Mouse (Mus musculus): ENCODE results near the gene Frs3. TPM values are rescaled to one million over a fixed set of nuclear protein-coding genes. Genes with fewer than 3 reads are reported as not detected.

Gene Frs3
- polyA plus RNA-seq, 1 experiment from 2014 or later: 49.0 TPM

Other genes with a start within 250 kb of the Frs3 start
- gene Taf8, start 186.7 kb upstream of the Frs3 start, polyA plus RNA-seq (2015; fragmentation: Nextera tagmentation; extraction: Ambion mirVana): 22.0 and 22.4 TPM in 2 replicates
- gene Ccnd3, start 184.0 kb upstream of the Frs3 start, polyA plus RNA-seq (2015; fragmentation: Nextera tagmentation; extraction: Ambion mirVana): 74.0 and 87.8 TPM in 2 replicates
- gene Bysl, start 77.5 kb upstream of the Frs3 start, polyA plus RNA-seq (2015; fragmentation: Nextera tagmentation; extraction: Ambion mirVana): 39.7 TPM in 2 replicates
- gene Med20, start 77.4 kb upstream of the Frs3 start, polyA plus RNA-seq (2015; fragmentation: Nextera tagmentation; extraction: Ambion mirVana): 49.6 and 50.4 TPM in 2 replicates
- 2.0 and 2.9 TPM in 2 replicates for gene Gm20517, start 77.4 kb upstream of the Frs3 start, polyA plus RNA-seq (2015; fragmentation: Nextera tagmentation; extraction: Ambion mirVana)
- 9.0 and 9.5 TPM in 2 replicates for gene Usp49, start 58.3 kb upstream of the Frs3 start, polyA plus RNA-seq (2015; fragmentation: Nextera tagmentation; extraction: Ambion mirVana)
- 242 and 256 TPM in 2 replicates for gene Tomm6, start 644 bp upstream of the Frs3 start, polyA plus RNA-seq (2015; fragmentation: Nextera tagmentation; extraction: Ambion mirVana)
- gene Gm21981, start 5.4 kb downstream of the Frs3 start, polyA plus RNA-seq (2015; fragmentation: Nextera tagmentation; extraction: Ambion mirVana): 0.79 and 1.0 TPM in 2 replicates
- 0.80 and 1.3 TPM in 2 replicates for gene Prickle4, start 5.7 kb downstream of the Frs3 start, polyA plus RNA-seq (2015; fragmentation: Nextera tagmentation; extraction: Ambion mirVana)
- gene Pgc, start 37.8 kb downstream of the Frs3 start, polyA plus RNA-seq (2015; fragmentation: Nextera tagmentation; extraction: Ambion mirVana): not detected in 2 replicates
- gene Tfeb, start 48.0 kb downstream of the Frs3 start, polyA plus RNA-seq (2015; fragmentation: Nextera tagmentation; extraction: Ambion mirVana): 3.2 and 3.8 TPM in 2 replicates
- 2.7 and 3.6 TPM in 2 replicates for gene Mdfi, start 145.7 kb downstream of the Frs3 start, polyA plus RNA-seq (2015; fragmentation: Nextera tagmentation; extraction: Ambion mirVana)
- gene Foxp4, start 235.6 kb downstream of the Frs3 start, polyA plus RNA-seq (2015; fragmentation: Nextera tagmentation; extraction: Ambion mirVana): 43.3 and 46.6 TPM in 2 replicates

All from midbrain, embryonic 15.5 days (tissue).